Mouse (Mus musculus) brain, embryonic 14.5 days (tissue): ENCODE measurements at regions not wholly inside any gene's neighbourhood (a gene's known extent, or its start where the extent isn't known, plus 50 kb on each side); places are given as distances from the start of the nearest gene placed in this dataset.

Experiments used
- CTCF ChIP-seq: fragments of 200-500 bp; IDR thresholded peaks from 2 replicates; pipeline ENCODE4 v1.5.1; 2012; ENCODE audit warnings: inconsistent platforms, mild to moderate bottlenecking, moderate library complexity, borderline replicate concordance; ENCODE audit not compliant: insufficient read depth, insufficient read length; ENCODE audit errors: extremely low read depth
- POLR2A ChIP-seq: fragments of 200-500 bp; IDR thresholded peaks from 2 replicates; pipeline ENCODE4 v1.6.1; 2012; ENCODE audit warnings: mild to moderate bottlenecking, inconsistent platforms, borderline replicate concordance; ENCODE audit not compliant: poor library complexity, insufficient read depth, insufficient read length, severe bottlenecking; ENCODE audit errors: extremely low read depth

DNA sequence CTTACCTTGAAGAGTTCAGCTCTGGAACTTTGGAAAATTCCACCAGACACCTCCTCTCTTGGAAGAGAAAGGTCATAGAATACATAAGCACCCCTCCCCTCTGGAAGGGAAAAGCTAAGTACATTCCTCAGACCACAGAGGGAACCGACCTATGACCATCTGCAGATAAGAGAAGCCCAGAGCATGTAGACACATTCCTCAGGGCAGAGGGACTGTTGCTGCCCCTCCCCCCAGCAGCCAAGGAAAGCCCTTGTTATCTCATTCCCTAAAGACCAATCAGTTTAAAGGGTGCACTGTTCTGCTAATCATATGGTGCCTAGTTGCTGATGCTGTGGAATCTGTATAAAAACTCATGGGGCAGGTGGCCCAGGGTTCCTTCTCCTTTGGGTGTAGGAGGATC, 511.2 kb upstream of the A830018L16Rik start:
- TF ChIP-seq POLR2A = no peak
- TF ChIP-seq CTCF = no peak
